Mouse (Mus musculus) liver, adult (tissue): ENCODE data around the gene Frs3.

Experiments used
- GATA4 ChIP-seq: IDR thresholded peaks from 2 replicates; pipeline ENCODE4 v1.6.1; 2014; ENCODE audit warnings: mild to moderate bottlenecking, low read length; ENCODE audit not compliant: insufficient replicate concordance

Frs3 gene

DNA sequence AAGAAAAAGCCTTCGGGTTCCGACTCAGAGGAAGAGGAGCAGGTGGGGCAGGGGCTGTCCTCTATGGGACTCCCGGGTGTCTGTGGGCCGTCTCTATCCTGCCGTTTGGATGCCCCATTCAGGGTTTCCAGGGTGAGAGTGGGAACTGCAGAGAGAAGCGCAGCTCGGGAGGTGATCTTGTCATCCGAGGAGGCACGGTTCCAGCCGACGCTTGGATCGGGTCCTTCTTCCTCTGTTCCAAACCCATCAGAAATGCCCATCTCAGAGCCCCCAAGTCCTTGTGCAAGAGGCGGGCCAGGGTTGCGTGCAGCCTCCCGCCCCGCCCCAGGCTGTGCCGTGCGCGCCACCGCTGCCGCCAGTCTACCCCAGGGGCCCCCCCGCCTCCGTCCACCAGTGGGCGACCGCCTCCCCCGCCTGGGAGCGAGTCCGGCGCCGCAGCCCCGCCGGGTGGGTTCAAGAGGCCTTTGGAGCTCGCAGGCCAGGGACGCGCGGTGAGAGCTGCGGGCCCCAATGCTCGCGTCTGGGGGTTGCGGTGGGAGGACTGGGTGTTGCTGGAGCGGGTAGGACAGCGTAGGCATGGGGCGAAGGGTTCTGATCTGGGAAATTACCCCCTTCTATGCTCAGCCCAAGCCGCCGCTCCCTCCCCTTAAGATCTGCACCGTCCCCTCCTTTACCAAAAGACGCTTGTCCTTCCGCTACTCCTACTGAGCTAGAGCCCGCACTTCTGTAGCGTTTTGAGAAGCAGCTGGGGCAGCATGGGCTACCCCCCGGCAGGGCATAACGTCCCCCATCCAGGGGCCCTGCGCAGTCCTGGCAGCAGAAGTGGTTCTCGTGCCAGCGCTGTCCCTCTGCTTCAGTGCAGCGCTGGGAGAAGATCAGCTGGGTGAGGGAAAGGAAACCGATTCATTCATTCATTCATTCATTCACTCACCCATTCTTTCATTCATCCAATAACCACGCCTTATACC is at the start of gene Frs3:
TSS of gene Frs3 (plus strand) at position 423 of the 968 bp plus-strand sequence.
- no peak for TF ChIP-seq GATA4

DNA sequence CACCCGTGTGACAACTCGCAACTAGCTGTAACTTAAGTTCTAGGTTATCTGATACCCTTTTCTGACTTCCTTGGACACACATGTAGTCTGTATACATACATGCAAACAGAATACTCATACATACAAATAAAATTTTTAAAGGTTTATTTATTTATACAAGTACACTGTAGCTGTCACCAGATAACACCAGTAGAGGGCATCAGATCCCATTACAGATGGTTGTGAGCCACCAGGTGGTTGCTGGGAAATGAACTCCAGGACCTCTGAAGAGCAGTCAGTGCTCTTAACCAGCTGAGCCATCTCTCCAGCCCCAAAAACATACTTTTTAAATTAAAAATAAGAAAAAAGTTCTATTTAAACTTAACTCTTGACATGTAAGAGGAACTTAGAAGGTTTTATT is 45.8 kb upstream of the Frs3 start:
- TF ChIP-seq GATA4: no peak

GRCm38 (mm10) chr17:47646683-47647082 is 42.1 kb upstream of the Frs3 start:
- TF ChIP-seq GATA4: no peak

DNA sequence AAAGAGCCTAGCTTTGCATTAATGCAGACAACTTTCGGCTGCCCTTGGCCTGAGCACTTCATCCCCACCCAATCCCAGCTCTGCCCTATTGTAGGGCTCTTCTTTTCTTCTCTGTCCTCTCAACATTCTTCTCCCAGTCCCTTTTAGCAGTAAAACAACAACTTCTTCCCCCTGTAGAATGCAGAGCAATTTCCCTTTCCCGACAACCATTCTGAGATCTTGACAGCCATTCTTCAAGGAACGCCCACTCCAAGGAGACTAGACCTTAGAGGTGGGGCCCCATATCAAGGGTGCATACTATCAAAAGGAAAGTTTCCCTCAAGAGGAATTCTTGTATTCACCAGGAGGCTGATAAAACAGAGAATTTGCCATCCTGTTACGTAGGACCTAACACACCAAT is 39.9 kb upstream of the Frs3 start:
- no peak for TF ChIP-seq GATA4

DNA sequence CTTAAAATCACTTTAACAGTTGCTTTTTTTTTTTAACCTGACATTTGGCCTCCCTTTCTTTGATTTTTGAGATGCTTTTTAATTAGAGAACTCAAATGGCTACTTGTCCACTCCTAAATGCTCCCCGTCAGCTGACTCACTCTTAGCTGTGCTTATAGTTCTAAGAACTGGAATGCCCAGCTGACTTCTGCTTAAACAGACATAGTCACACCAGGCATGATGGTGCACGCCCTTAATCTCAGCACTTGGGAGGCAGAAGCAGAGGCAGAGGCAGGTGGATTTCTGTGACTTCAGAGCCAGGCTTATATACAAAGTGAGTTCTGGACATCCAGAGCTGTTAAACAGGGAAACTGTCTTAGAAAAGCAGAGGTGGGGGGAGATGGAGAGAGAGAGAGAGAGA is 36.9 kb upstream of the Frs3 start:
- TF ChIP-seq GATA4: no peak

DNA sequence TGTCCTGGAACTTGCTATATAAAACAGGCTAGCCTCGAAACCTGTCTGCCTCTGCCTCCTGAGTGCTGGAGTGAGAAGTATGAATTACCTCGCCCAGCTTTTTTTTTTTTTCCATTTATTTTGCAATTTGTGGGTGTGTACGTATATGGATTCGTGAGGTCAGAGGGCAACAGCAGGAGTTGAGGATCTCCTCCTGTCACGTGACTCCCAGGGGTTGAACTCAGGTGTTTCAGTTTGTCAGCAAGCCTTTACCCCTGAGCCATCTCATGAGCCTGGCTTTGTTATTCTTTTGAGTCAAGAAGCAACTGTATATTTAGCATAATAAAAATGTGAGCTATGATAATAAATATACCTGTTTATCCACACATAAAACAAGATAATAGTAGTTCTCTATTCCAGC is 33.1 kb upstream of the Frs3 start:
- no peak for TF ChIP-seq GATA4

GRCm38 (mm10) chr17:47657901-47658300 is 30.9 kb upstream of the Frs3 start:
- no peak for TF ChIP-seq GATA4

DNA sequence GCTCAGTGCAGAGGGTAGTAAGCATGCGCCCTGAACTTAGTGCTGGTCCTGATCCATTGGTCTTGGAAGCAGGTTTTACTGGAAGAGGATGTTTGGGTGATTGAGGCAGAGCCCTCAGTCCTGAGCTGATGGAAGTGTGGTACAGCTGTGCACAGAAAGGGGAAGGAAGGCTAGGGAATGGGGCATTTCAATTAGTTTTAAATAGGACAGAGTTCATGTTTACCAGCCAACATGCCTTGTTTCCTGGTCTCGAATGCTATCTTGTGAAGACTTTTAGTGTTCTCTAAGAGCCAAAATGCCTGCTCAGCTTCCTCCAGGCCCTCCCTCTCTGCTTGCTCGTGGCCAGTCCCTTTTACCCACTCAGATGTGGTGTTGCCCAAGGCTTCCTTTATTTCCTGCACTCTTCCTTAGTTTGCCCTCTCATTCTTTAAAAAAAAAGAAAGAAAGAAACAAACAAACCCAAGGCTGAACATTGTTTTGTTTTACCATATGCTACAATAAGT is 30.0 kb upstream of the Frs3 start:
- no peak for TF ChIP-seq GATA4

DNA sequence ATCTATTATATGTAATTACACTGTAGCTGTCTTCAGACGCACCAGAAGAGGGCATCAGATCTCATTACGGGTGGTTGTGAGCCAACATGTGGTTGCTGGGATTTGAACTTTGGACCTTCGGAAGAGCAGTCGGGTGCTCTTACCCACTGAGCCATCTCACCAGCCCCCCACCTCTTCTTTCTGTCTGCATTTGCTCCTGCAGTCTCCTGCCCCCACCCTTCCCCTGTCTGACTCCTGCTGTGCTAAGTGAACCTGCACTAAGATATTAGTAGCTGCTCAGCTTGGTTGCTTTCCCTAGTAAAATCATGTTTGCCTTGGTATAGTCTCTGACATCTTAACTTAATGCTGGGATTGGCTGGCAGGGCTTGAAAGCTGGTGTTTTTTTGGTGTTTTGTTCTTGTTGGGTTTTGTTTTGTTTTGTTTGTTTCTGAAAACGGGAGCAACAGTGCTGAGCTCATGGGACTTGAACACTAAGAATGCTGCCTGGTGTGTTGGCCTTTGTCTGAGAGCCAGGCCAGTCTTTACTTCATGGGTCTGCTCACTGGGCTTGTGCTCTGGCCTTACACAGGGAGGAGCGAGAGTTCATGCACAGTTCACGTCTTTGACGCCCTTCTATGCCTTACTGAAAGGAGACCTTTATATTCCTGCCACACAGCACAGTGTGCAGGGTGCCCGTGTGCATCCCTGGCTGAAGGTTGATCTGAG is 25.7 kb upstream of the Frs3 start:
- TF ChIP-seq GATA4: no peak

DNA sequence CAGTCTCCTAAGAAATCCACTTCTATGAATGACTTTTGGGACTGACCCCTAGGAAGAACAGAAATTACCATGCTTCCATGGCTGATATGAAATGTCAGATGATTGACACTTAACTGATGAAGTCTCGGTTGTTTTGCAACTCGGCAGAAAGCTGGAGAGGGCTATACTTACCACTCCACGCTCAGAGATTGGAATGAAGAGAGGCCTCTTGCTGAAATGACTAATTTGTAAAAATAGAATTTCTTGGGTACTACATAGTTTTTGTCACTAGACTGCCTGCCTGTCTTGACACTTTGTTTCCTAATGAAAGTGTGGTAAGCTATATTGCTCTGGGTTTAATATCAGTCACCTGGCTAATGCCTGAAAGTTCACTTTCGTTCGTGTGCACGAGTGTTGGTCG is 24.4 kb upstream of the Frs3 start:
- TF ChIP-seq GATA4: no peak

DNA sequence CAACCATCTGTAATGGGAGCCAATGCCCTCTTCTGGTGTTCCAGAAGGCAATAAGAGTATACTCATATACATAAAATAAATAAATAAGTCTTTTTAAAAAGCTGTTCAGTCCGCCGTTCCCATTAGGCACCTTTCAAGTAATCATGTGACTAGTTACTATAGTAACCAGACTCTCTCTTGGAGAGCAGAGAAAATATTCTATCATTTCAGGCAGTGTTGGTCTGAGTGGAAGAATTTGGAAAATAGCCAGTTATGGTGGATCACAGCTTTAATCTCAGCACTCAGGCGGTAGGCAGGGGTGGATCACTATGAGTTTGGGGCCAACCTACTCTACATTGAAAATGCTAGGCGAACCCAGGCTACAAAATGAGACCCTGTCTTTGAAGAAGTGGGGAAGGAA is 19.7 kb upstream of the Frs3 start:
- TF ChIP-seq GATA4: no peak

GRCm38 (mm10) chr17:47671988-47672310 is 16.9 kb upstream of the Frs3 start:
- TF ChIP-seq GATA4: no peak

DNA sequence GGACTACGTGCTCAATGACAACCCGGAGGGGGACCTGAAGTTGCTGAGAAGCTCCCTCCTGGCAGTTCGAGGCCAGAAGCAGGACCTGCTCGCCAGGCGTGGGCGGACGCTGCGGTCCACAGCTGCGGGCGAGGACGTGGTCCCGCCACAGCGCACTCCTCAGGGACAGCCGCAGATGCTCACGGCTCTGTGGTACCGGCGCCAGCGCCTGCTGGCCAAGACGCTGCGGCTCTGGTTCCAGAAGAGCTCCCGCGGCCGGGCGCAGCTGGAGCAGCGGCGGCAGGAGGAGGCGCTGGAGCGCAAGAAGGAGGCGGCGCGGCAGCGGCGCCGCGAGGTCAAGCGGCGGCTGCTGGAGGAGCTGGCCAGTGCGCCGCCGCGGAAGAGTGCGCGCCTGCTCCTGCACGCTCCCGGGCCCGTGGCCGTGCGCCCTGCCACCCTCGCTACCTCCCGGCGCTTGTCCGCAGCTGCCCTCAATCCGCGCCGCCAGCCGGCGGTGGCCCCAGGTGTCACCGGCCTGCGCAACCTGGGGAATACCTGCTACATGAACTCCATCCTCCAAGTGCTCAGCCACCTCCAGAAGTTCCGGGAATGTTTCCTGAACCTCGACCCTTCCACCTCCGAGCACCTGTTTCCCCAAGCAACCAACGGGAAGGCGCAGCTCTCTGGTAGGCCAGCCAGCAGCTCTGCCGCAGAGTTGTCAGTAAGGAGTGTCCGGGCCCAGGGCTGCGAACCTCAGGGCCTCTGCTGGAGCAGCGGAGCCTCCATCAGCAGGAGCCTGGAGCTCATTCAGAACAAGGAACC is 16.3 kb upstream of the Frs3 start:
- no peak for TF ChIP-seq GATA4

GRCm38 (mm10) chr17:47676581-47676980 is 12.2 kb upstream of the Frs3 start:
- TF ChIP-seq GATA4: no peak

DNA sequence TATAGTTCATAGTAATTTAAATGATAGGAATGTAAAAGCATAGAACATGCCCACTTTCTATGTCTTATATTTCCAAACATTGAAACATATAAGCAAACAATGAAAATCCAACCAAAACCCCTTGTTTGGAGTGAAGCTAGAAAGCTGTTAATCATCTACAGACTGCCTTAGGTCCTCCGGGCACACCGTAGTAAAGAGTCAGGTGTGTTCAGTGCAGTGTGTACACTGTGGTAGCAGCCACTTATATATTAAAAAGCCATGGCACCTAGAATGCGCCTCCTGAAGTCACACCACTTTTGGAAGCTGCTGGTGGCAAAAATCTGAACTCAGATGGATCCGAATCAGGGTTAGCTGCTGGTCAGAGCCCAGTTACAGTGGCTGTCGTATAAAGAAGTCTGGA is 10.6 kb upstream of the Frs3 start:
- no peak for TF ChIP-seq GATA4
